Mouse (Mus musculus): Measurements from ENCODE around the gene Rtn3. TPM values are rescaled to one million over a fixed set of nuclear protein-coding genes. Genes with fewer than 3 reads are reported as not detected.

The Rtn3 gene
- polyA plus RNA-seq, 1 experiment from 2014 or later = 268 TPM

DNA sequence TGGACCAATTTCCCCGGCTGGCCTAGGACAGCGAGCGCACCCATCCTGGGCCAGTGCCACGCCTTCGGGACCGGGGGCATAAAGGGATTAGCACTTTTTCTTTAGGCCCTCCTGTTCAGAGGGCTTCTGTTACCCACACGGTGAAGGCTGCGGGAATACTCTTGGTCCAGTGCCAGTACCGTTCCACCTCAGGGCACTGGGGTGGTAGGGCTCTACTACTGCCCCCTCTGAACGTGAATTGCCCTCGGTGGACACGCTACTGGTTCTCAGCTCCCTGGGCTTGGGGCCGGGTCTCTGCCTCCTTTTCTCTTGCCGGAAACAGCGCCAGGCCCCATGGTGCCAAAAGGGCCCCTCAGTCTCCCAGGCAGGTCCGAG, 59.4 kb downstream of the Rtn3 start:
- ATAC-seq (replicated peaks; ENCODE audit: low FRiP score) (no peak; the same call in 1 of the 2 replicates), DNase-seq (ENCODE audit: low spot score) (no peak)
- Histone ChIP-seq H3K4me1 (replicated peaks; ENCODE audit: control insufficient read depth, insufficient read depth, low read length) (peaks cover 45% of the 10 kb centered on the region), H3K27ac (ENCODE audit: low read depth, low read length) (no peak overlapping the region), H3K9me3 (ENCODE audit: control insufficient read depth, low read length) (no peaks in the 10 kb centered on the region), H3K4me3 (ENCODE audit: low read depth, low read length) (peak overlapping the region; percentile 19; the same call in 1 of the 2 replicates), H3K4me2 (ENCODE audit: low read depth, low read length, severe bottlenecking) (peak overlapping the region; percentile 92), H3K9ac (ENCODE audit: low read length) (peak overlapping the region; percentile 56), H3K36me3 (ENCODE audit: control insufficient read depth, insufficient read depth, low read length) (peaks cover 10% of the 10 kb centered on the region), H3K27me3 (ENCODE audit: control insufficient read depth, insufficient read depth, low read length) (no peaks in the 10 kb centered on the region)
- 27% methylated on average over 16 of the region's 16 CpGs for WGBS

GRCm38 (mm10) chr19:7423028-7423655, 59.9 kb downstream of the Rtn3 start:
- ATAC-seq (replicated peaks; ENCODE audit: low FRiP score) (peak; percentile 39), DNase-seq (ENCODE audit: low spot score) (peak; percentile 80)
- peak overlapping the region; percentile 56 for H3K9ac ChIP-seq (ENCODE audit: low read length)
- no peaks in the 10 kb centered on the region for H3K9me3 ChIP-seq (ENCODE audit: control insufficient read depth, low read length)
- H3K4me1 ChIP-seq (replicated peaks; ENCODE audit: control insufficient read depth, insufficient read depth, low read length) = peaks cover 45% of the 10 kb centered on the region
- peak overlapping the region; percentile 19 for H3K4me3 ChIP-seq (ENCODE audit: low read depth, low read length)
- peak overlapping the region; percentile 62 for H3K27ac ChIP-seq (ENCODE audit: low read depth, low read length)
- H3K4me2 ChIP-seq (ENCODE audit: low read depth, low read length, severe bottlenecking) = peak overlapping the region; percentile 92
- peaks cover 10% of the 10 kb centered on the region for H3K36me3 ChIP-seq (ENCODE audit: control insufficient read depth, insufficient read depth, low read length)
- WGBS = 8% methylated on average over 50 of the region's 51 CpGs
- H3K27me3 ChIP-seq (ENCODE audit: control insufficient read depth, insufficient read depth, low read length) = no peaks in the 10 kb centered on the region

- Histone ChIP-seq H3K9me3 (ENCODE audit: control insufficient read depth, low read length) (no peaks in the 10 kb centered on the region), H3K27ac (ENCODE audit: low read depth, low read length) (peak overlapping the region; percentile 62), H3K9ac (ENCODE audit: low read length) (peak overlapping the region; percentile 56), H3K27me3 (ENCODE audit: control insufficient read depth, insufficient read depth, low read length) (no peaks in the 10 kb centered on the region), H3K36me3 (ENCODE audit: control insufficient read depth, insufficient read depth, low read length) (peaks cover 7% of the 10 kb centered on the region), H3K4me2 (ENCODE audit: low read depth, low read length, severe bottlenecking) (peak overlapping the region; percentile 92), H3K4me3 (ENCODE audit: low read depth, low read length) (peak overlapping the region; percentile 19), H3K4me1 (replicated peaks; ENCODE audit: control insufficient read depth, insufficient read depth, low read length) (peaks cover 45% of the 10 kb centered on the region)
- ATAC-seq (replicated peaks; ENCODE audit: low FRiP score) (0 out of 2 replicates have a peak, but pooled peaks have one; percentile 1), DNase-seq (ENCODE audit: low spot score) (no peak)
- 7% methylated on average over 30 of the region's 35 CpGs for WGBS
These were observed 60.4 kb downstream of the Rtn3 start for GRCm38 (mm10) chr19:7422656-7423027.

- H3K36me3 ChIP-seq (ENCODE audit: control insufficient read depth, insufficient read depth, low read length) = peaks cover 7% of the 10 kb centered on the region
- H3K4me1 ChIP-seq (replicated peaks; ENCODE audit: control insufficient read depth, insufficient read depth, low read length) = peaks cover 45% of the 10 kb centered on the region
- 6% methylated on average over 44 of the region's 48 CpGs for WGBS
These were observed 61.2 kb downstream of the Rtn3 start for GRCm38 (mm10) chr19:7421602-7422591.

DNA sequence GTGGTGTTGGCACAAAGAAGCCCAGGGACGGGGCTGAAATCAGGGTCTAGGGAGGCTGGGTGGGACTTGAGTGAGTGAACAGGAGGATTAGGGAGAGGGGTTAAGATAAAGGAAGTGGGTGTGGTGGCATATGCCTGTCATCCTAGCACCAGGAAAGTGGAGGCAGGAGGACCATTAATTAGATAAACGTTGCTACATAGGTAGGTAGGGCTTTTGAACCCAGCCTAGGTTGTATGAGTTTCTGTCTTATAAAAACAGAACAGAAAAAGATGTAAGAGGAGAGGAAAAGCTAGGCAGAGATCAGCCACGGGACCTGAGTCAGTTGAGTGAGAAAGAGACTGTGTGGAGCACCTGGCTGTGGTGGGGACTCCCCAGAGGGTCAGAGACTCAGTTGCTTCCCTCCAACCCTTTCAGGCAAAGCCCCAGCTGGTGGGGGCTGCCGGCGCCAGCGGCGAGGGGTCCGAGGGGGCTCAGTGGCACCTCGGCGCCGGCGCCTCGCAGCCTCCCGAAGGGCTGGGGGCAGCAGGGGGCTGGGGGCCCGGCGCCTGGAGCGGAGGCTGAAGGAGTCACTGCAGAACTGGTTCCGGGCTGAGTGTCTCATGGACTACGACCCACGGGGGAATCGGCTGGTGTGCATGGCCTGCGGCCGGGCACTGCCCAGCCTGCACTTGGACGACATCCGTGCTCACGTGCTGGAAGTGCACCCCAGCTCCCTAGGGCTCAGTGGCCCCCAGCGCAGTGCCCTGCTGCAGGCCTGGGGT, 62.1 kb downstream of the Rtn3 start:
- Histone ChIP-seq H3K4me3 (ENCODE audit: low read depth, low read length) (no peak overlapping the region), H3K36me3 (ENCODE audit: control insufficient read depth, insufficient read depth, low read length) (peaks cover 3% of the 10 kb centered on the region; the same call in 1 of the 2 replicates), H3K9me3 (ENCODE audit: control insufficient read depth, low read length) (no peaks in the 10 kb centered on the region), H3K4me2 (ENCODE audit: low read depth, low read length, severe bottlenecking) (peak overlapping the region; percentile 92), H3K4me1 (replicated peaks; ENCODE audit: control insufficient read depth, insufficient read depth, low read length) (peaks cover 45% of the 10 kb centered on the region), H3K27ac (ENCODE audit: low read depth, low read length) (no peak overlapping the region), H3K9ac (ENCODE audit: low read length) (peak overlapping the region; percentile 56; the same call in 1 of the 2 replicates), H3K27me3 (ENCODE audit: control insufficient read depth, insufficient read depth, low read length) (no peaks in the 10 kb centered on the region)
- peak; percentile 65 for DNase-seq (ENCODE audit: low spot score)
- 42% methylated on average over 27 of the region's 27 CpGs for WGBS
- ATAC-seq (replicated peaks; ENCODE audit: low FRiP score) = no peak

More at GRCm38 (mm10) chr19:7421602-7422591, 61.2 kb downstream of the Rtn3 start:
- H3K4me3 ChIP-seq (ENCODE audit: low read depth, low read length) = peak overlapping the region; percentile 19
- no peaks in the 10 kb centered on the region for H3K27me3 ChIP-seq (ENCODE audit: control insufficient read depth, insufficient read depth, low read length)
- H3K9ac ChIP-seq (ENCODE audit: low read length) = peak overlapping the region; percentile 56
- peak overlapping the region; percentile 92 for H3K4me2 ChIP-seq (ENCODE audit: low read depth, low read length, severe bottlenecking)
- H3K9me3 ChIP-seq (ENCODE audit: control insufficient read depth, low read length) = no peaks in the 10 kb centered on the region
- DNase-seq (ENCODE audit: low spot score) = peak; percentile 88
- peak overlapping the region; percentile 62 for H3K27ac ChIP-seq (ENCODE audit: low read depth, low read length)
- ATAC-seq (replicated peaks; ENCODE audit: low FRiP score) = peak; percentile 58

GRCm38 (mm10) chr19:7420108-7420507, 63.0 kb downstream of the Rtn3 start:
- Histone ChIP-seq H3K4me3 (ENCODE audit: low read depth, low read length) (peak overlapping the region; percentile 98; the same call in 1 of the 2 replicates), H3K27ac (ENCODE audit: low read depth, low read length) (no peak overlapping the region; the same call in 1 of the 2 replicates), H3K9ac (ENCODE audit: low read length) (peak overlapping the region; percentile 99), H3K36me3 (ENCODE audit: control insufficient read depth, insufficient read depth, low read length) (peaks cover 3% of the 10 kb centered on the region; the same call in 1 of the 2 replicates), H3K9me3 (ENCODE audit: control insufficient read depth, low read length) (no peaks in the 10 kb centered on the region), H3K4me2 (ENCODE audit: low read depth, low read length, severe bottlenecking) (peak overlapping the region; percentile 92), H3K27me3 (ENCODE audit: control insufficient read depth, insufficient read depth, low read length) (no peaks in the 10 kb centered on the region), H3K4me1 (replicated peaks; ENCODE audit: control insufficient read depth, insufficient read depth, low read length) (peaks cover 45% of the 10 kb centered on the region)
- DNase-seq (ENCODE audit: low spot score) = peak; percentile 59
- ATAC-seq (replicated peaks; ENCODE audit: low FRiP score) = no peak
- WGBS = 72% methylated on average over 12 of the region's 12 CpGs

GRCm38 (mm10) chr19:7419134-7419533, 63.9 kb downstream of the Rtn3 start:
- peaks cover 45% of the 10 kb centered on the region for H3K4me1 ChIP-seq (replicated peaks; ENCODE audit: control insufficient read depth, insufficient read depth, low read length)
- DNase-seq (ENCODE audit: low spot score) (no peak), ATAC-seq (replicated peaks; ENCODE audit: low FRiP score) (no peak)
- H3K4me3 ChIP-seq (ENCODE audit: low read depth, low read length) = peak overlapping the region; percentile 98
- H3K9me3 ChIP-seq (ENCODE audit: control insufficient read depth, low read length) = no peaks in the 10 kb centered on the region
- peak overlapping the region; percentile 18; the same call in 1 of the 2 replicates for H3K27ac ChIP-seq (ENCODE audit: low read depth, low read length)
- no peaks in the 10 kb centered on the region for H3K27me3 ChIP-seq (ENCODE audit: control insufficient read depth, insufficient read depth, low read length)
- peak overlapping the region; percentile 92 for H3K4me2 ChIP-seq (ENCODE audit: low read depth, low read length, severe bottlenecking)
- 36% methylated on average over 6 of the region's 6 CpGs for WGBS
- H3K9ac ChIP-seq (ENCODE audit: low read length) = peak overlapping the region; percentile 99
- H3K36me3 ChIP-seq (ENCODE audit: control insufficient read depth, insufficient read depth, low read length) = no peaks in the 10 kb centered on the region; the same call in 1 of the 2 replicates
